Mouse (Mus musculus) hindbrain, embryonic 11.5 days (tissue): Measurements from ENCODE around the gene Rabgap1l. TPM values are rescaled to one million over a fixed set of nuclear protein-coding genes. Genes with fewer than 3 reads are reported as not detected.

Experiments
- ATAC-seq: fragments of 200-750 bp; cut with Nextera tagmentation; 2 replicates; pipeline ENCODE4 v1.8.0; 2017; ENCODE audit warnings: mild to moderate bottlenecking, moderate TSS enrichment, moderate library complexity; ENCODE audit not compliant: low FRiP score
- DNase-seq: peaks from one replicate; pipeline ENCODE4 v3.0.0-alpha.2; 2015; ENCODE audit warnings: low spot score
- H3K27ac ChIP-seq: fragments of 300-500 bp; sonication (generic); 2 replicates; pipeline ENCODE4 v1.5.1; 2014; ENCODE audit warnings: mild to moderate bottlenecking, low read depth, low read length
- H3K27me3 ChIP-seq: fragments of 300-500 bp; sonication (generic); 2 replicates; pipeline ENCODE4 v1.6.1; 2014; ENCODE audit warnings: mild to moderate bottlenecking, low read length, moderate library complexity, mixed read lengths; ENCODE audit not compliant: control insufficient read depth, insufficient read depth
- H3K36me3 ChIP-seq: fragments of 300-500 bp; sonication (generic); 2 replicates; pipeline ENCODE4 v1.6.1; 2014; ENCODE audit warnings: mild to moderate bottlenecking, low read length, moderate library complexity, mixed read lengths; ENCODE audit not compliant: control insufficient read depth, insufficient read depth
- H3K4me1 ChIP-seq: fragments of 300-500 bp; sonication (generic); replicated peaks from 2 replicates; pipeline ENCODE4 v1.6.1; 2014; ENCODE audit warnings: low read length, mixed read lengths; ENCODE audit not compliant: control insufficient read depth, insufficient read depth
- H3K4me2 ChIP-seq: fragments of 300-500 bp; sonication (generic); replicated peaks from 2 replicates; pipeline ENCODE4 v1.6.1; 2014; ENCODE audit warnings: mild to moderate bottlenecking, low read depth, low read length
- H3K4me3 ChIP-seq: fragments of 300-500 bp; sonication (generic); 2 replicates; pipeline ENCODE4 v1.5.1; 2014; ENCODE audit warnings: low read depth, low read length
- H3K9ac ChIP-seq: fragments of 300-500 bp; sonication (generic); 2 replicates; pipeline ENCODE4 v1.6.1; 2014; ENCODE audit warnings: low read depth, low read length
- H3K9me3 ChIP-seq: fragments of 300-500 bp; sonication (generic); 2 replicates; pipeline ENCODE4 v1.6.1; 2016; ENCODE audit warnings: low read length; ENCODE audit not compliant: control insufficient read depth
- WGBS: fragments of 180-500 bp; shearing (Covaris S2); extraction: QIAGEN DNeasy Blood & Tissue Kit; methylation state at CpG from one replicate; pipeline ENCODE4 v1.1.7; 2014; 5-methylcytosine and 5-hydroxymethylcytosine counted together
- polyA plus RNA-seq: library from polyadenylated mRNA; unstranded; fragments of >200 nt; fragmentation: Nextera tagmentation; extraction: Ambion mirVana; gene quantifications from 2 replicates; pipeline ENCODE4 v1.2.1, GENCODE M21; 2014

Rabgap1l gene
- polyA plus RNA-seq, 1 experiment from 2014 or later: 20.0 TPM

GRCm38 (mm10) chr1:160311861-160312260 is 481.1 kb downstream of the Rabgap1l start:
- H3K4me3 ChIP-seq: no peak overlapping the region
- H3K4me1 ChIP-seq: no peaks in the 10 kb centered on the region
- ATAC-seq (no peak), DNase-seq (no peak)
- H3K9ac ChIP-seq: no peak overlapping the region
- WGBS: 28% methylated on average over 2 of the region's 2 CpGs
- no peak overlapping the region for H3K4me2 ChIP-seq
- no peak overlapping the region for H3K27ac ChIP-seq
- H3K9me3 ChIP-seq: no peaks in the 10 kb centered on the region
- no peaks in the 10 kb centered on the region for H3K36me3 ChIP-seq
- no peaks in the 10 kb centered on the region for H3K27me3 ChIP-seq

GRCm38 (mm10) chr1:160309951-160310350 is 483.1 kb downstream of the Rabgap1l start:
- Histone ChIP-seq H3K27me3 (no peaks in the 10 kb centered on the region), H3K4me1 (no peaks in the 10 kb centered on the region), H3K27ac (no peak overlapping the region), H3K9ac (no peak overlapping the region), H3K9me3 (no peaks in the 10 kb centered on the region), H3K4me3 (no peak overlapping the region), H3K36me3 (no peaks in the 10 kb centered on the region), H3K4me2 (no peak overlapping the region)
- DNase-seq (no peak), ATAC-seq (no peak)
- 52% methylated on average over 5 of the region's 5 CpGs for WGBS

DNA sequence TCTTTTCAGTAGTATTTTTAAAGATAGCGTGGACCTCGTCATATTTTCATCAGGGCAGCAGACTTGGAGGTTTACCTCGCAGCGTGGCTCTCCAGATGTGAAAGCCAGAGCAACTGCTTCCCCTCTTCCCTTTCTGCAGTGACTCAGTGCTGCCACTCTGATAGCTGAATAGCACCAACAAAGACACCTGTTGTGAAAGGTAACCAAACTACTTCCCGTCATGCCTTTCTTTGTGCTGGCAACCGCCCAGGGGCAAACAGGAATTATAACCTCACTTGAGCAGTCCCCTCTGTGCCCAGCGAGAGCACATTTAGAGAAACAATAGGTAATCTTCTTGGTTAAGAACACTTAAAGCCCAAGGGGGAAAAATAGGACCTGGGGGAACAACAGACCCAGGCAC is 484.0 kb downstream of the Rabgap1l start:
- Histone ChIP-seq H3K4me2 (no peak overlapping the region), H3K4me3 (no peak overlapping the region), H3K27me3 (no peaks in the 10 kb centered on the region), H3K9me3 (no peaks in the 10 kb centered on the region), H3K36me3 (no peaks in the 10 kb centered on the region), H3K27ac (no peak overlapping the region), H3K4me1 (no peaks in the 10 kb centered on the region), H3K9ac (no peak overlapping the region)
- DNase-seq: no peak
- no peak for ATAC-seq
- 31% methylated on average over 7 of the region's 7 CpGs for WGBS

DNA sequence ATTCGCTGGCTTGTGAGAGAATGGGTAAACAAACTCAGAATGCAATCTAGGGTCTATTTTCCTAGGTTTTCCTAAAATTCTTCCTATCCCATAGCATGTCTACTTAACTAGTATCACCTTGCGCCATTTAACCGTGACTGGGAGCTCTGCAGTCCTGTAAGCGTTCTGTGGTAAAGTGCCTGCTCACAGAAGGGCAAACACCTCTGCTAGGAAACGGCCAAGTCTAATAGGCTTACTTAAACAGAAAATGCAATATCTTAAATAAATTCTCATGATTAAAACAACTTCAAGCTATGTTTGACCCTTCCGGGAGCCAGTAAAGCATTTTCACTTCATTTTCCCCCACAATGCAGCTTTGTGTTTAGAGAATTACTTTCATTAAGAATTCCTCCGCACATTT is 484.5 kb downstream of the Rabgap1l start:
- DNase-seq (no peak), ATAC-seq (no peak)
- Histone ChIP-seq H3K4me3 (no peak overlapping the region), H3K9me3 (no peaks in the 10 kb centered on the region), H3K27ac (no peak overlapping the region), H3K4me2 (no peak overlapping the region), H3K9ac (no peak overlapping the region), H3K27me3 (no peaks in the 10 kb centered on the region), H3K36me3 (no peaks in the 10 kb centered on the region), H3K4me1 (no peaks in the 10 kb centered on the region)
- 82% methylated on average over 7 of the region's 7 CpGs for WGBS

DNA sequence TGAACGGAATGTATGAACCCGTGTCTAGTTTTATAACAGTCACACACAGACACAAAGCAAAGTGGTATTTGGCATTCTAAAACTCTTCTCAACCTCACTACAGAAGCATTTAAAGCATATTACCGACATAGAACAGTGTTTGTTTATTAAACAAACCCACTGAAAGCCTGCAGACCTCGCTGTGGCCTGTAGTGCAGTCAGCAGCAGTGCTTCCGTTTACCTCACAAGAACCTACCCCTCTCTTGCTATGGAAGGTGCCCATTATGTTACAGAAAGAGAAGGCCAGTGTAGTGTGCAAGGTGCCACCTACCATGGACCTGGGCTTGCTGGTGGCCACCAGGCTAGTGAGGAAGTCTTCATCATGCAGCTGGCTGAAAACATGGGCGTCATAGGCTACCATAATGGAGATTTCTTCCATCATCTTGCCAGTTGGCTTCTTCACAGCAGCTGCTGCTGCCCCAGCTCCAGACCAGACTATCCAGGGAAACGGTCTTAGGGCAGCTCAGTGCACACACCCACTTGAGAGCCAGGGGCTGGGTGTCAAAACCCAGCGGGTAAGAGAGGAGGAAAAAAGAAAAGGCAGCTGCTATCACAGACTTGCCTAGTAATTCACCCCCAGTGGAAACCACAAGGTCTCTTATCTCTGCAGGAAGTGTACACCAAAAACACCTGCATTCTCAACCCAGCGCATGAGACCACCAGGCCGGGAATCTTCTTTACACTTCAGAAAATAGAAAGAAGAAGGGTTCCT is 486.0 kb downstream of the Rabgap1l start:
- Histone ChIP-seq H3K36me3 (no peaks in the 10 kb centered on the region), H3K27ac (no peak overlapping the region), H3K4me1 (no peaks in the 10 kb centered on the region), H3K27me3 (no peaks in the 10 kb centered on the region), H3K4me2 (no peak overlapping the region), H3K9ac (no peak overlapping the region), H3K9me3 (no peaks in the 10 kb centered on the region), H3K4me3 (no peak overlapping the region)
- no peak for ATAC-seq
- 72% methylated on average over 10 of the region's 10 CpGs for WGBS
- DNase-seq: no peak

- H3K4me1 ChIP-seq: no peaks in the 10 kb centered on the region
- H3K9me3 ChIP-seq: no peaks in the 10 kb centered on the region
- no peak overlapping the region for H3K4me3 ChIP-seq
- no peak for DNase-seq
- no peak overlapping the region for H3K4me2 ChIP-seq
- 80% methylated on average over 6 of the region's 6 CpGs for WGBS
- no peak for ATAC-seq
- no peaks in the 10 kb centered on the region for H3K36me3 ChIP-seq
- H3K27me3 ChIP-seq: no peaks in the 10 kb centered on the region
- H3K27ac ChIP-seq: no peak overlapping the region
- H3K9ac ChIP-seq: no peak overlapping the region
Observed at GRCm38 (mm10) chr1:160306336-160306735, 486.7 kb downstream of the Rabgap1l start.

DNA sequence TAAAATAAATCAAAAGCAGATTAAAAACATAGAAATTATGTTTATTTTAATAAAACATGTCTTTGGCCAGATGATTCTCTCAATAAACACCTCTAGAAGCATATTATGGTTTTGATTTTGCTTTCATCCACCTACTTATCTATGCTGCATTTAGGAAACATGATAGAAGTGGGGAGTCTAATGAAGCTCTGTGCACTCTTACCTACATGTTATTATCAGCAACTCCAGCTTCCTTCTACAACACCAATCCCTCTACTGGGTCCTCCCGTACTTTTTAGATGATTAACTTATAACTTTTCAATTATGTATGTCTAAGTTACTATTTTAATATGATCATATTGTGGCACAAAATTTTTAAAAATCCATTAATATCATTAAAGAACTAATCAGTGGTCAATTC is 487.2 kb downstream of the Rabgap1l start:
- DNase-seq (no peak), ATAC-seq (no peak)
- Histone ChIP-seq H3K4me3 (no peak overlapping the region), H3K4me2 (no peak overlapping the region), H3K4me1 (no peaks in the 10 kb centered on the region), H3K9ac (no peak overlapping the region), H3K27me3 (no peaks in the 10 kb centered on the region), H3K27ac (no peak overlapping the region), H3K9me3 (no peaks in the 10 kb centered on the region), H3K36me3 (no peaks in the 10 kb centered on the region)
- WGBS: 88% methylated on average over 1 of the region's 1 CpGs

DNA sequence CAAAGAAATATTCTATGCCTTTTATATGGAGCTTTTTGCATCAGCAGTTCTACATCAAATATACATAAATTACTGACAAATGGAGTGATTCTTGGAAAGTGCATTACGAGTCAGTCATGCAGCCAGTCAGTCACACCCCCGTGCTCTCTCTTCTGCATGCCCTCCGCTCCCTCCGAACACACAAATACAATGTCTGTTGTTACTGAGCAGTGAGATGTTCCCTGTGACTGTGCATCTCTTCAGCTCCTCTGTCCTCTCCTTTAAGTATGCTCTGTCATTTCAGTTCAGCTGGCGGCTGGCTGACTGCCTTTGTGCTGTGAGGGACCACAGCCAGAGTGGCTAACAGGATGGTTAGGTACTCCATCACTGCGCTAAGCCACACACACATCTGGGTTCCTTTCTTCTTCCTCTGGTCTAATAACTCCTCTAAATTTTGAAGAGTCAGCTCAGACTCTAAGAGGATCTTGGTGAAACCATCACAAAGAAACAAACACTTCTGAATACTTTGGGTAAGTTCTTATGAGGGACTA is 488.0 kb downstream of the Rabgap1l start:
- Histone ChIP-seq H3K4me2 (no peak overlapping the region), H3K27ac (no peak overlapping the region), H3K4me3 (no peak overlapping the region), H3K27me3 (no peaks in the 10 kb centered on the region), H3K4me1 (no peaks in the 10 kb centered on the region), H3K9ac (no peak overlapping the region), H3K9me3 (no peaks in the 10 kb centered on the region), H3K36me3 (no peaks in the 10 kb centered on the region)
- 0 out of 2 replicates have a peak, but pooled peaks have one; percentile 57 for ATAC-seq
- WGBS: 50% methylated on average over 6 of the region's 6 CpGs
- peak; percentile 10 for DNase-seq

DNA sequence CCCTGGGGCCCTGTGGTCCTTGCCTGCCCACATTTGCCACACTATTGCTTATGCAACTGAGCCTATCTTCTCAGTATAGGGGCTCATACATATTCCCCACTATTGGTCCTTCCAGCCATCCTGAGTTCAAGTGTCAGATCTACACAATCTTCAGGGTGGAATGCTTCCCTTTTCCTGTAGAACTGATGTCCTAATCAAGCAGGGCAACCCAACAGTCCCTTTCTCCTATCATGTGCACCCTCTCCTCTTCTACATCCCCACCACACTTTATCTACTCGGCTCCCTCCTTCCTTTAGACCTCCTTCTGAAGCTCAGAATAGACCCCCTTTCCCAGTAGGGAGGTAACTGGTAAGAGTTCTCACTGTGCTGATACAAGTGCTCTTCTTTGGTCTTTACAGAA is 490.7 kb downstream of the Rabgap1l start:
- DNase-seq: no peak
- Histone ChIP-seq H3K27me3 (no peaks in the 10 kb centered on the region), H3K4me3 (no peak overlapping the region), H3K27ac (no peak overlapping the region), H3K9me3 (no peaks in the 10 kb centered on the region), H3K36me3 (no peaks in the 10 kb centered on the region), H3K9ac (no peak overlapping the region), H3K4me1 (no peaks in the 10 kb centered on the region), H3K4me2 (no peak overlapping the region)
- no peak for ATAC-seq
- 74% methylated on average over 1 of the region's 1 CpGs for WGBS
